In genomic region chr7:67463565-67463964, GRCm38 (mm10) we compare ENCODE assay signal across 8 mouse cellular contexts.
DNase-seq lines count a peak whose midpoint lies in the region; TF ChIP-seq lines count a peak whose summit lies in the region.

No protein-coding gene starts in this region.

- H3K79me2 ChIP-seq in heart, adult 2 months (replicated peaks; ENCODE audit: control insufficient read depth, insufficient read depth, low read length) = no peaks in the 10 kb centered on the region
- no peaks in the 10 kb centered on the region for H3K79me2 ChIP-seq in macrophage (ENCODE audit: inconsistent target)

- no peaks in the 10 kb centered on the region; the same call in 1 of the 2 replicates for H3K36me3 ChIP-seq in heart, adult 2 months (ENCODE audit: control insufficient read depth, insufficient read depth, low read length)
- H3K36me3 ChIP-seq in macrophage (ENCODE audit: inconsistent target) = no peaks in the 10 kb centered on the region

- peak; percentile 50 for TF ChIP-seq POLR2A in heart, adult 2 months (IDR thresholded peaks at IDR 0.05; ENCODE audit: insufficient read depth, low read depth, low read length)

- WGBS in heart, adult 2 months = 22% methylated on average over 7 of the region's 7 CpGs
- 55% methylated on average over 7 of the region's 7 CpGs for WGBS in macrophage (ENCODE audit: missing documents)

- peak; percentile 97 for TF ChIP-seq EP300 in heart, adult 2 months (IDR thresholded peaks at IDR 0.05; ENCODE audit: insufficient read depth, low read depth, low read length)

- H3K4me3 ChIP-seq in heart, adult 2 months = no peak overlapping the region
- no peak overlapping the region for H3K4me3 ChIP-seq in macrophage (ENCODE audit: inconsistent target)

- peak; percentile 56 for DNase-seq in layer of hippocampus, adult 11-12 months (ENCODE audit: low spot score)
- DNase-seq in layer of hippocampus, adult 9-10 months (ENCODE audit: low spot score) = no peak
- peak; percentile 64 to 78 for DNase-seq in heart, adult 2 months
- DNase-seq in kidney, adult 9 months = peak; percentile 66
- DNase-seq in testis, postnatal 14 days (ENCODE audit: low spot score) = no peak
- no peak for DNase-seq in left cerebral cortex, adult 11 months (ENCODE audit: low spot score)
- DNase-seq in MN1 (ENCODE audit: low spot score) = no peak

- intact Hi-C loops in heart, adult 2 months (cut with DNase I) = loop anchor here (2.0 to 5.0 kb wide), 4 partner anchors 39 to 99 kb away; partner anchors contain the start of gene Mef2a

- peak overlapping the region; percentile 40 for H3K27ac ChIP-seq in heart, adult 2 months
- H3K27ac ChIP-seq in macrophage = peak overlapping the region; percentile 88

- peaks cover 42% of the 10 kb centered on the region for H3K4me1 ChIP-seq in heart, adult 2 months (ENCODE audit: control insufficient read depth, insufficient read depth, low read length)

- H3K9ac ChIP-seq in heart, adult 2 months (ENCODE audit: low read depth, low read length) = peak overlapping the region; percentile 7; the same call in 1 of the 2 replicates

- H3K27me3 ChIP-seq in heart, adult 2 months (ENCODE audit: control insufficient read depth, insufficient read depth, low read length) = no peaks in the 10 kb centered on the region

- TF ChIP-seq CTCF in heart, adult 2 months (IDR thresholded peaks at IDR 0.05) = no peak

Comparison
In these comparisons a context has a peak if more than half of its experiments do, and no peak if none do; other contexts are left out.
1. DNase-seq: peak in layer of hippocampus, adult 11-12 months (single experiment), heart, adult 2 months (2 of 2) and kidney, adult 9 months (single experiment); none in layer of hippocampus, adult 9-10 months (single experiment), testis, postnatal 14 days (single experiment), left cerebral cortex, adult 11 months (single experiment) and MN1 (single experiment).